Mouse (Mus musculus) kidney, embryonic 14.5 days (tissue): ENCODE results near the gene Aagab. TPM values are rescaled to one million over a fixed set of nuclear protein-coding genes. Genes with fewer than 3 reads are reported as not detected.

Experiments used
- ATAC-seq: fragments of 200-750 bp; cut with Nextera tagmentation; 2 replicates; pipeline ENCODE4 v1.8.0; 2017; ENCODE audit warnings: moderate number of reproducible peaks, mild to moderate bottlenecking, moderate TSS enrichment, moderate library complexity; ENCODE audit not compliant: low FRiP score, low TSS enrichment
- H3K27ac ChIP-seq: fragments of 300-500 bp; sonication (generic); 2 replicates; pipeline ENCODE4 v1.5.1; 2014; ENCODE audit warnings: low read depth, mild to moderate bottlenecking, low read length, moderate library complexity, mixed read lengths
- H3K27me3 ChIP-seq: fragments of 300-500 bp; sonication (generic); 2 replicates; pipeline ENCODE4 v1.6.1; 2014; ENCODE audit warnings: mild to moderate bottlenecking, low read length; ENCODE audit not compliant: control insufficient read depth, insufficient read depth
- H3K36me3 ChIP-seq: fragments of 300-500 bp; sonication (generic); 2 replicates; pipeline ENCODE4 v1.6.1; 2014; ENCODE audit warnings: low read length, mixed read lengths; ENCODE audit not compliant: control insufficient read depth, insufficient read depth
- H3K4me1 ChIP-seq: fragments of 300-500 bp; sonication (generic); 2 replicates; pipeline ENCODE4 v1.6.1; 2014; ENCODE audit warnings: low read length, mixed read lengths; ENCODE audit not compliant: control insufficient read depth, insufficient read depth
- H3K4me2 ChIP-seq: fragments of 300-500 bp; sonication (generic); replicated peaks from 2 replicates; pipeline ENCODE4 v1.6.1; 2014; ENCODE audit warnings: low read depth, mild to moderate bottlenecking, low read length
- H3K4me3 ChIP-seq: fragments of 300-500 bp; sonication (generic); 2 replicates; pipeline ENCODE4 v1.5.1; 2014; ENCODE audit warnings: mild to moderate bottlenecking, low read length
- H3K9ac ChIP-seq: fragments of 300-500 bp; sonication (generic); 2 replicates; pipeline ENCODE4 v1.6.1; 2014; ENCODE audit warnings: low read depth, mild to moderate bottlenecking, low read length, moderate library complexity
- H3K9me3 ChIP-seq: fragments of 300-500 bp; sonication (generic); 2 replicates; pipeline ENCODE4 v1.6.1; 2016; ENCODE audit warnings: low read length; ENCODE audit not compliant: control insufficient read depth
- WGBS: fragments of 180-500 bp; shearing (Covaris S2); extraction: QIAGEN DNeasy Blood & Tissue Kit; methylation state at CpG from one replicate; pipeline ENCODE4 v1.1.7; 2014; 5-methylcytosine and 5-hydroxymethylcytosine counted together
- polyA plus RNA-seq: library from polyadenylated mRNA; unstranded; fragments of >200 nt; fragmentation: Nextera tagmentation; extraction: Ambion mirVana; gene quantifications from 2 replicates; pipeline ENCODE4 v1.2.1, GENCODE M21; 2014

Aagab gene
- polyA plus RNA-seq, 1 experiment from 2014 or later: 31.1 TPM

GRCm38 (mm10) chr9:63666612-63667372 lies 64.3 kb downstream of the Aagab start:
- H3K4me2 ChIP-seq: no peak overlapping the region
- 40% methylated on average over 18 of the region's 18 CpGs for WGBS
- H3K9ac ChIP-seq: no peak overlapping the region
- peaks cover 6% of the 10 kb centered on the region; the same call in 1 of the 2 replicates for H3K36me3 ChIP-seq
- H3K27ac ChIP-seq: no peak overlapping the region; the same call in 1 of the 2 replicates
- ATAC-seq: no peak
- no peak overlapping the region for H3K4me3 ChIP-seq
- no peaks in the 10 kb centered on the region for H3K27me3 ChIP-seq
- peaks cover 76% of the 10 kb centered on the region for H3K4me1 ChIP-seq
- H3K9me3 ChIP-seq: no peaks in the 10 kb centered on the region

- Histone ChIP-seq H3K27ac (no peak overlapping the region), H3K27me3 (no peaks in the 10 kb centered on the region), H3K9me3 (no peaks in the 10 kb centered on the region), H3K9ac (no peak overlapping the region), H3K4me2 (no peak overlapping the region), H3K4me1 (peaks cover 70% of the 10 kb centered on the region), H3K4me3 (no peak overlapping the region), H3K36me3 (peaks cover 5% of the 10 kb centered on the region; the same call in 1 of the 2 replicates)
- no peak for ATAC-seq
- WGBS: 55% methylated on average over 8 of the region's 8 CpGs
These were observed 64.9 kb downstream of the Aagab start for GRCm38 (mm10) chr9:63667373-63667724.

- no peaks in the 10 kb centered on the region for H3K27me3 ChIP-seq
- no peaks in the 10 kb centered on the region for H3K9me3 ChIP-seq
- 50% methylated on average over 1 of the region's 1 CpGs for WGBS
- no peak overlapping the region for H3K4me3 ChIP-seq
- H3K9ac ChIP-seq: no peak overlapping the region
- peaks cover 63% of the 10 kb centered on the region for H3K4me1 ChIP-seq
- ATAC-seq: no peak
- no peak overlapping the region for H3K27ac ChIP-seq
- H3K36me3 ChIP-seq: peaks cover 5% of the 10 kb centered on the region; the same call in 1 of the 2 replicates
- H3K4me2 ChIP-seq: no peak overlapping the region
These were observed 66.2 kb downstream of the Aagab start for GRCm38 (mm10) chr9:63668621-63669020.

- H3K36me3 ChIP-seq: peaks cover 5% of the 10 kb centered on the region; the same call in 1 of the 2 replicates
- H3K4me1 ChIP-seq: peaks cover 55% of the 10 kb centered on the region
These were observed 67.4 kb downstream of the Aagab start for GRCm38 (mm10) chr9:63669816-63670215.

GRCm38 (mm10) chr9:63672797-63673493 lies 70.5 kb downstream of the Aagab start:
- peak overlapping the region; percentile 38; the same call in 1 of the 2 replicates for H3K27ac ChIP-seq
- H3K4me1 ChIP-seq: peaks cover 31% of the 10 kb centered on the region
- no peak for ATAC-seq
- H3K9me3 ChIP-seq: no peaks in the 10 kb centered on the region
- no peak overlapping the region for H3K4me3 ChIP-seq
- H3K27me3 ChIP-seq: no peaks in the 10 kb centered on the region
- no peaks in the 10 kb centered on the region for H3K36me3 ChIP-seq
- H3K4me2 ChIP-seq: no peak overlapping the region
- WGBS: 58% methylated on average over 8 of the region's 8 CpGs
- H3K9ac ChIP-seq: no peak overlapping the region

More at GRCm38 (mm10) chr9:63669816-63670215, 67.4 kb downstream of the Aagab start:
- Histone ChIP-seq H3K27me3 (no peaks in the 10 kb centered on the region), H3K9ac (no peak overlapping the region), H3K4me3 (no peak overlapping the region), H3K27ac (no peak overlapping the region), H3K9me3 (no peaks in the 10 kb centered on the region), H3K4me2 (no peak overlapping the region)
- WGBS: 94% methylated on average over 7 of the region's 7 CpGs
- ATAC-seq: no peak

- Histone ChIP-seq H3K9ac (no peak overlapping the region), H3K9me3 (no peaks in the 10 kb centered on the region), H3K4me1 (peaks cover 31% of the 10 kb centered on the region), H3K4me2 (no peak overlapping the region), H3K27me3 (no peaks in the 10 kb centered on the region), H3K27ac (no peak overlapping the region), H3K4me3 (no peak overlapping the region), H3K36me3 (no peaks in the 10 kb centered on the region)
- 74% methylated on average over 3 of the region's 3 CpGs for WGBS
- ATAC-seq: no peak
These were observed 71.0 kb downstream of the Aagab start for GRCm38 (mm10) chr9:63673494-63673805.

- ATAC-seq: no peak
- Histone ChIP-seq H3K9ac (no peak overlapping the region), H3K4me1 (peaks cover 31% of the 10 kb centered on the region), H3K4me2 (no peak overlapping the region), H3K27me3 (no peaks in the 10 kb centered on the region), H3K27ac (no peak overlapping the region), H3K9me3 (no peaks in the 10 kb centered on the region), H3K4me3 (no peak overlapping the region), H3K36me3 (no peaks in the 10 kb centered on the region)
- 71% methylated on average over 10 of the region's 10 CpGs for WGBS
These were observed 72.2 kb downstream of the Aagab start for GRCm38 (mm10) chr9:63674613-63675012.

GRCm38 (mm10) chr9:63677621-63678020 lies 75.2 kb downstream of the Aagab start:
- no peak for ATAC-seq
- Histone ChIP-seq H3K27me3 (no peaks in the 10 kb centered on the region), H3K4me3 (no peak overlapping the region), H3K27ac (peak overlapping the region; percentile 59; the same call in 1 of the 2 replicates), H3K9ac (no peak overlapping the region), H3K4me2 (no peak overlapping the region), H3K4me1 (peaks cover 29% of the 10 kb centered on the region), H3K36me3 (no peaks in the 10 kb centered on the region), H3K9me3 (no peaks in the 10 kb centered on the region)
- 31% methylated on average over 3 of the region's 3 CpGs for WGBS

- no peaks in the 10 kb centered on the region for H3K9me3 ChIP-seq
- peaks cover 26% of the 10 kb centered on the region for H3K4me1 ChIP-seq
- 89% methylated on average over 1 of the region's 1 CpGs for WGBS
- no peak overlapping the region for H3K4me2 ChIP-seq
- peak overlapping the region; percentile 59; the same call in 1 of the 2 replicates for H3K27ac ChIP-seq
- no peaks in the 10 kb centered on the region for H3K36me3 ChIP-seq
- H3K9ac ChIP-seq: no peak overlapping the region
- H3K4me3 ChIP-seq: no peak overlapping the region
- no peaks in the 10 kb centered on the region for H3K27me3 ChIP-seq
- ATAC-seq: no peak
These were observed 75.6 kb downstream of the Aagab start for GRCm38 (mm10) chr9:63678076-63678475.
